In the genomic region with DNA sequence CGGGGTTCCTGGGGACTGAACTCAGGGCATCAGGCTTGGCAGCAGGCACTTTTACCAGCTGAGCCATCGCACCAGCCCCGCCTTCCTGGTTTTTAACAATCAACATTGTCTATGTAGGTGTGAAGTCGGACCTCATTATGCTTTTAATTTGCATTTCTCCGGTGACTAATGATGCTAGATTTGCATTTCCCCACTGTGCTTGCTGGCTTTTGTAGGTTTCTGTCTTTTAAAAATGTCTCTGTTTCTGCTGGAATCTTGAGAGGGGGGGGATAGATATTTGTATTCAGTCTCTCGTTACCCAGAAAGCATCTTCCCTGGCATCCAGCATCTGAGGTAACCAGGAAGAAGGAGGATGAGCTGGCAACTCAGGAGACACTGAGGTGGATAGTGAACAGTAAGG, we compare ENCODE assay signal across 27 mouse cellular contexts. TPM values are rescaled to one million over a fixed set of nuclear protein-coding genes. Genes with fewer than 3 reads are reported as not detected.
"Had no signal": no experiment of that assay in that cellular context is flagged by ENCODE, and none has a peak within 500 bp of the region (broad histone marks: within the 10 kb centered on the region; RNA-seq: fewer than 3 reads in every experiment).

No protein-coding gene starts in this region.

- H3K27ac ChIP-seq: left cerebral cortex, adult 2 months; limb, embryonic 10.5 days; limb, embryonic 13.5 days; liver, embryonic 12.5 days; liver, embryonic 15.5 days; lung, embryonic 15.5 days; stomach, embryonic 15.5 days had no signal

- H3K4me3 ChIP-seq: left cerebral cortex, adult 2 months; limb, embryonic 10.5 days; limb, embryonic 13.5 days; liver, embryonic 12.5 days; liver, embryonic 15.5 days; lung, embryonic 15.5 days; stomach, embryonic 15.5 days had no signal

- DNase-seq: kidney, adult 18-20 months; kidney, adult 9 months; kidney, postnatal 14 days; kidney, postnatal 4 days; layer of hippocampus, postnatal 36 days; liver; lung, adult 18-20 months; lung, postnatal 14 days; lung, postnatal 4 days; midbrain, embryonic 14.5 days; right cerebral cortex, postnatal 25 days; spleen, adult 18-20 months; thymus, adult 18-20 months; thymus, postnatal 36 days had no signal

- ATAC-seq: liver, embryonic 12.5 days had no signal

RNA-seq across cellular contexts. Expression of gene Actl6b, which starts 8.2 kb away (rescaled TPM):
- total RNA-seq: megakaryocyte progenitor cell, adult 5-6 weeks; megakaryocyte-erythroid progenitor cell, adult 5-6 weeks had no signal

RNA-seq across cellular contexts. Expression of gene Epo, which starts 28.5 kb away (rescaled TPM):
- total RNA-seq: layer of hippocampus, adult 18-20 months; layer of hippocampus, postnatal 10 days; layer of hippocampus, postnatal 36 days; left cerebral cortex, adult 2 months; left cerebral cortex, postnatal 14 days; megakaryocyte progenitor cell, adult 5-6 weeks; megakaryocyte-erythroid progenitor cell, adult 5-6 weeks; midbrain, postnatal 0 days had no signal
